Comparison of ENCODE assay signal across 9 mouse cellular contexts in genomic region chr6:83070311-83071219, GRCm38 (mm10). TPM values are rescaled to one million over a fixed set of nuclear protein-coding genes. Genes with fewer than 3 reads are reported as not detected.
DNase-seq lines count a peak whose midpoint lies in the region; ATAC-seq and TF ChIP-seq lines count a peak whose summit lies in the region.
"Had no signal": no experiment of that assay in that cellular context is flagged by ENCODE, and none has a peak within 500 bp of the region (broad histone marks: within the 10 kb centered on the region; RNA-seq: fewer than 3 reads in every experiment).

No protein-coding gene starts in this region.

- H3K9me3 ChIP-seq in heart, embryonic 12.5 days (replicated peaks), result no peaks in the 10 kb centered on the region
- H3K9me3 ChIP-seq in limb, embryonic 14.5 days (ENCODE audit: control insufficient read depth, low read length), result no peaks in the 10 kb centered on the region

- H3K36me3 ChIP-seq in heart, embryonic 12.5 days, result no peaks in the 10 kb centered on the region
- no peaks in the 10 kb centered on the region for H3K36me3 ChIP-seq in limb, embryonic 14.5 days (ENCODE audit: control insufficient read depth, insufficient read depth, low read length)

- no peak for ATAC-seq in heart, embryonic 12.5 days (ENCODE audit: insufficient number of reproducible peaks, low FRiP score)
- ATAC-seq in limb, embryonic 14.5 days (ENCODE audit: low FRiP score, low read depth), result no peak
- no peak for ATAC-seq in erythroblast, adult 5-6 weeks (replicated peaks; ENCODE audit: low FRiP score, poor library complexity, severe bottlenecking)

- peak; percentile 38 to 63 for DNase-seq in frontal cortex, postnatal 36 days (ENCODE audit: low spot score in 2 of 2)
- no peak for DNase-seq in frontal cortex, postnatal 10 days (ENCODE audit: low spot score in 2 of 2)
- DNase-seq in thymus, postnatal 0 days (ENCODE audit: low spot score), result peak; percentile 40
- no peak for DNase-seq in thymus, adult 18-20 months
- DNase-seq in limb, embryonic 14.5 days (ENCODE audit: low spot score), result no peak
- peak; percentile 60 for DNase-seq in retina, embryonic 14.5 days (ENCODE audit: low spot score)

- H3K27me3 ChIP-seq in heart, embryonic 12.5 days (replicated peaks), result peaks cover 97% of the 10 kb centered on the region
- H3K27me3 ChIP-seq in limb, embryonic 14.5 days (ENCODE audit: control insufficient read depth, insufficient read depth, low read length), result peaks cover 92% of the 10 kb centered on the region

- peak overlapping the region; percentile 32 for H3K4me2 ChIP-seq in heart, embryonic 12.5 days
- H3K4me2 ChIP-seq in limb, embryonic 14.5 days (replicated peaks; ENCODE audit: low read depth, low read length, severe bottlenecking), result peak overlapping the region; percentile 32

- peaks cover 27% of the 10 kb centered on the region for H3K4me1 ChIP-seq in heart, embryonic 12.5 days (replicated peaks)
- no peaks in the 10 kb centered on the region for H3K4me1 ChIP-seq in limb, embryonic 14.5 days (ENCODE audit: control insufficient read depth, insufficient read depth, low read length)

- TF ChIP-seq POLR2A in limb, embryonic 14.5 days (IDR thresholded peaks at IDR 0.05; ENCODE audit: borderline replicate concordance, extremely low read depth, insufficient read depth, insufficient read length), result no peak

- no peak overlapping the region for H3K9ac ChIP-seq in heart, embryonic 12.5 days
- H3K9ac ChIP-seq in limb, embryonic 14.5 days (ENCODE audit: low read depth, low read length, severe bottlenecking), result 0 out of 2 replicates have a peak overlapping the region, but pooled peaks have one; percentile 12

- under 1% methylated on average over 54 of the region's 58 CpGs for WGBS in heart, embryonic 12.5 days
- 2% methylated on average over 51 of the region's 58 CpGs for WGBS in limb, embryonic 14.5 days

- H3K27ac ChIP-seq in heart, embryonic 12.5 days (ENCODE audit: poor library complexity, severe bottlenecking), result no peak overlapping the region
- H3K27ac ChIP-seq in limb, embryonic 14.5 days (replicated peaks; ENCODE audit: low read depth, low read length), result no peak overlapping the region

- peak overlapping the region; percentile 29 for H3K4me3 ChIP-seq in heart, embryonic 12.5 days
- peak overlapping the region; percentile 17 for H3K4me3 ChIP-seq in limb, embryonic 14.5 days (replicated peaks; ENCODE audit: low read length)

RNA-seq across cellular contexts. Expression of gene Tlx2, which starts 0.5 kb away (rescaled TPM):
- polyA plus RNA-seq in thymus, postnatal 0 days (2015; fragmentation: Nextera tagmentation; extraction: Ambion mirVana), result 0.23 TPM in 1 of 2 replicates, not detected in the other
- polyA plus RNA-seq in heart, embryonic 12.5 days (2016; fragmentation: Nextera tagmentation; extraction: Ambion mirVana), result 0.18 and 0.24 TPM in 2 replicates
- polyA plus RNA-seq in limb, embryonic 14.5 days (2012; rRNA removed), result 0.08 TPM in 1 of 2 replicates, not detected in the other
- not detected in 2 replicates for polyA plus RNA-seq in limb, embryonic 14.5 days (2014; fragmentation: Nextera tagmentation; extraction: Ambion mirVana)
- not detected in 2 replicates for total RNA-seq in erythroblast, adult 5-6 weeks (2015; ENCODE audit: low replicate concordance)
- not detected in 2 replicates for total RNA-seq in erythroblast, adult 5-6 weeks (2017; ENCODE audit: low replicate concordance)
- total RNA-seq: hematopoietic stem cell, adult 5-6 weeks had no signal

RNA-seq across cellular contexts. Expression of gene Pcgf1, which starts 7.1 kb away (rescaled TPM):
- 27.8 and 30.3 TPM in 2 replicates for polyA plus RNA-seq in thymus, postnatal 0 days (2015; fragmentation: Nextera tagmentation; extraction: Ambion mirVana)
- 12.5 and 14.9 TPM in 2 replicates for polyA plus RNA-seq in heart, embryonic 12.5 days (2016; fragmentation: Nextera tagmentation; extraction: Ambion mirVana)
- polyA plus RNA-seq in limb, embryonic 14.5 days (2012; rRNA removed), result 41.8 and 49.8 TPM in 2 replicates
- polyA plus RNA-seq in limb, embryonic 14.5 days (2014; fragmentation: Nextera tagmentation; extraction: Ambion mirVana), result 28.2 and 35.5 TPM in 2 replicates
- total RNA-seq in erythroblast, adult 5-6 weeks (2015; ENCODE audit: low replicate concordance), result 19.8 and 29.7 TPM in 2 replicates
- 11.0 and 18.1 TPM in 2 replicates for total RNA-seq in erythroblast, adult 5-6 weeks (2017; ENCODE audit: low replicate concordance)

RNA-seq across cellular contexts. Expression of gene Dqx1, which starts 12.9 kb away (rescaled TPM):
- polyA plus RNA-seq in thymus, postnatal 0 days (2015; fragmentation: Nextera tagmentation; extraction: Ambion mirVana), result 0.96 and 1.4 TPM in 2 replicates
- polyA plus RNA-seq in heart, embryonic 12.5 days (2016; fragmentation: Nextera tagmentation; extraction: Ambion mirVana), result 0.48 and 0.64 TPM in 2 replicates
- polyA plus RNA-seq in limb, embryonic 14.5 days (2012; rRNA removed), result 1.9 and 2.5 TPM in 2 replicates
- 0.35 and 0.37 TPM in 2 replicates for polyA plus RNA-seq in limb, embryonic 14.5 days (2014; fragmentation: Nextera tagmentation; extraction: Ambion mirVana)
- total RNA-seq in erythroblast, adult 5-6 weeks (2015; ENCODE audit: low replicate concordance), result 1.7 and 3.5 TPM in 2 replicates
- total RNA-seq in erythroblast, adult 5-6 weeks (2017; ENCODE audit: low replicate concordance), result 4.2 and 6.7 TPM in 2 replicates

RNA-seq across cellular contexts. Expression of gene Htra2, which starts 15.5 kb away (rescaled TPM):
- 54.4 and 55.1 TPM in 2 replicates for polyA plus RNA-seq in thymus, postnatal 0 days (2015; fragmentation: Nextera tagmentation; extraction: Ambion mirVana)
- 86.7 and 86.9 TPM in 2 replicates for polyA plus RNA-seq in heart, embryonic 12.5 days (2016; fragmentation: Nextera tagmentation; extraction: Ambion mirVana)
- polyA plus RNA-seq in limb, embryonic 14.5 days (2012; rRNA removed), result 99.8 and 116 TPM in 2 replicates
- 47.0 and 48.4 TPM in 2 replicates for polyA plus RNA-seq in limb, embryonic 14.5 days (2014; fragmentation: Nextera tagmentation; extraction: Ambion mirVana)
- 69.4 and 97.8 TPM in 2 replicates for total RNA-seq in erythroblast, adult 5-6 weeks (2015; ENCODE audit: low replicate concordance)
- 41.9 and 57.7 TPM in 2 replicates for total RNA-seq in erythroblast, adult 5-6 weeks (2017; ENCODE audit: low replicate concordance)

RNA-seq across cellular contexts. Expression of gene Lbx2, which starts 15.6 kb away (rescaled TPM):
- 0.51 and 0.95 TPM in 2 replicates for polyA plus RNA-seq in thymus, postnatal 0 days (2015; fragmentation: Nextera tagmentation; extraction: Ambion mirVana)
- 0.36 TPM in 1 of 2 replicates, not detected in the other for polyA plus RNA-seq in heart, embryonic 12.5 days (2016; fragmentation: Nextera tagmentation; extraction: Ambion mirVana)
- 0.54 and 1.2 TPM in 2 replicates for polyA plus RNA-seq in limb, embryonic 14.5 days (2012; rRNA removed)
- polyA plus RNA-seq in limb, embryonic 14.5 days (2014; fragmentation: Nextera tagmentation; extraction: Ambion mirVana), result 0.52 and 0.87 TPM in 2 replicates
- total RNA-seq in erythroblast, adult 5-6 weeks (2015; ENCODE audit: low replicate concordance), result not detected in 2 replicates
- not detected in 2 replicates for total RNA-seq in erythroblast, adult 5-6 weeks (2017; ENCODE audit: low replicate concordance)
- total RNA-seq: hematopoietic stem cell, adult 5-6 weeks had no signal

Comparison
In these comparisons a context has a peak if more than half of its experiments do, and no peak if none do; other contexts are left out.
1. DNase-seq: peak in frontal cortex, postnatal 36 days (2 of 2), thymus, postnatal 0 days (single experiment) and retina, embryonic 14.5 days (single experiment); none in frontal cortex, postnatal 10 days (0 of 2), thymus, adult 18-20 months (0 of 2) and limb, embryonic 14.5 days (single experiment).